9 mouse cellular contexts compared by ENCODE assay signal in genomic region chr11:97936758-97937157, GRCm38 (mm10). TPM values are rescaled to one million over a fixed set of nuclear protein-coding genes. Genes with fewer than 3 reads are reported as not detected.
DNase-seq lines count a peak whose midpoint lies in the region; ATAC-seq and TF ChIP-seq lines count a peak whose summit lies in the region.
"Had no signal": no experiment of that assay in that cellular context is flagged by ENCODE, and none has a peak within 500 bp of the region (broad histone marks: within the 10 kb centered on the region; RNA-seq: fewer than 3 reads in every experiment).

No protein-coding gene starts in this region.

- no peak for ATAC-seq in kidney, embryonic 14.5 days (ENCODE audit: low FRiP score, low TSS enrichment)
- ATAC-seq in CD4-positive, CD25-positive, alpha-beta regulatory T cell, adult 4 months = peak; percentile 60
- no peak for ATAC-seq in Patski
- ATAC-seq in embryonic facial prominence, embryonic 11.5 days (replicated peaks; ENCODE audit: insufficient number of reproducible peaks, low FRiP score, low TSS enrichment, low read depth) = no peak
- peak; percentile 67 for ATAC-seq in neutrophil, adult 5-6 weeks (ENCODE audit: extremely low read depth, insufficient number of reproducible peaks, low FRiP score, poor library complexity, severe bottlenecking)
- no peak for ATAC-seq in activated CD4-positive, CD25-positive, alpha-beta regulatory T cell, adult 4 months

- no peak overlapping the region for H3K27ac ChIP-seq in kidney, adult 2 months (ENCODE audit: insufficient read depth, low read depth, low read length)
- no peak overlapping the region for H3K27ac ChIP-seq in kidney, embryonic 14.5 days (ENCODE audit: low read depth, low read length)
- H3K27ac ChIP-seq in embryonic facial prominence, embryonic 11.5 days (replicated peaks; ENCODE audit: low read depth, low read length) = no peak overlapping the region
- H3K27ac ChIP-seq: heart, embryonic 13.5 days had no signal

- POLR2A ChIA-PET in Patski (lab: Charles Lee) = interaction anchor here (1.6 kb wide), 1 partner anchor 14 kb away, joined by 5 read pairs; no protein-coding TSS in a partner anchor

- H3K4me2 ChIP-seq in kidney, embryonic 14.5 days (replicated peaks; ENCODE audit: low read depth, low read length) = no peak overlapping the region
- no peak overlapping the region for H3K4me2 ChIP-seq in embryonic facial prominence, embryonic 11.5 days (ENCODE audit: low read depth, low read length)
- H3K4me2 ChIP-seq: heart, embryonic 13.5 days had no signal

- H3K4me1 ChIP-seq in kidney, adult 2 months (ENCODE audit: control insufficient read depth, insufficient read depth, low read length) = no peaks in the 10 kb centered on the region
- no peaks in the 10 kb centered on the region for H3K4me1 ChIP-seq in kidney, embryonic 14.5 days (ENCODE audit: control insufficient read depth, insufficient read depth, low read length)
- no peaks in the 10 kb centered on the region for H3K4me1 ChIP-seq in embryonic facial prominence, embryonic 11.5 days (ENCODE audit: control insufficient read depth, insufficient read depth, low read length)
- H3K4me1 ChIP-seq: heart, embryonic 13.5 days had no signal

- DNase-seq in kidney, adult 2 months = peak; percentile 72
- DNase-seq in Patski (ENCODE audit: low read depth, low spot score) = no peak
- DNase-seq in embryonic facial prominence, embryonic 11.5 days (ENCODE audit: low spot score) = peak; percentile 73
- DNase-seq in large intestine, adult 2 months (ENCODE audit: low read depth, low spot score) = peak; percentile 16

- in situ Hi-C loops in Patski (cut with MboI; ENCODE audit: low pct_unique_long_range_greater_than_20kb) = loop anchor here (5.0 kb wide), 2 partner anchors 34 to 51 kb away; partner anchors contain the start of gene Plxdc1

- TF ChIP-seq POLR2A in kidney, adult 2 months (IDR thresholded peaks at IDR 0.05; ENCODE audit: low read depth, low read length) = no peak

- no peaks in the 10 kb centered on the region for H3K36me3 ChIP-seq in kidney, adult 2 months (ENCODE audit: control insufficient read depth, insufficient read depth, low read length)
- no peaks in the 10 kb centered on the region for H3K36me3 ChIP-seq in kidney, embryonic 14.5 days (ENCODE audit: control insufficient read depth, insufficient read depth, low read length)
- no peaks in the 10 kb centered on the region for H3K36me3 ChIP-seq in embryonic facial prominence, embryonic 11.5 days (replicated peaks; ENCODE audit: control insufficient read depth, insufficient read depth, low read depth, low read length)
- H3K36me3 ChIP-seq: heart, embryonic 13.5 days had no signal

- no peak overlapping the region for H3K4me3 ChIP-seq in kidney, adult 2 months (ENCODE audit: insufficient read depth, low read depth, low read length)
- H3K4me3 ChIP-seq in kidney, embryonic 14.5 days (ENCODE audit: low read length) = no peak overlapping the region
- no peak overlapping the region for H3K4me3 ChIP-seq in embryonic facial prominence, embryonic 11.5 days (ENCODE audit: low read depth, low read length)
- H3K4me3 ChIP-seq: heart, embryonic 13.5 days had no signal

- H3K9me3 ChIP-seq in kidney, embryonic 14.5 days (ENCODE audit: control insufficient read depth, low read length) = no peaks in the 10 kb centered on the region
- H3K9me3 ChIP-seq in embryonic facial prominence, embryonic 11.5 days (replicated peaks; ENCODE audit: control insufficient read depth, low read length) = no peaks in the 10 kb centered on the region
- H3K9me3 ChIP-seq: heart, embryonic 13.5 days had no signal

- H3K27me3 ChIP-seq in kidney, adult 2 months (replicated peaks; ENCODE audit: control insufficient read depth, insufficient read depth, low read length) = no peaks in the 10 kb centered on the region
- H3K27me3 ChIP-seq in kidney, embryonic 14.5 days (ENCODE audit: control insufficient read depth, insufficient read depth, low read length) = no peaks in the 10 kb centered on the region
- no peaks in the 10 kb centered on the region for H3K27me3 ChIP-seq in Patski
- H3K27me3 ChIP-seq in embryonic facial prominence, embryonic 11.5 days (ENCODE audit: control insufficient read depth, insufficient read depth, low read length) = no peaks in the 10 kb centered on the region

- WGBS in kidney, adult 2 months = 64% methylated on average over 3 of the region's 3 CpGs
- WGBS in kidney, embryonic 14.5 days = 41% methylated on average over 3 of the region's 3 CpGs
- WGBS in embryonic facial prominence, embryonic 11.5 days = 31% methylated on average over 3 of the region's 3 CpGs
- WGBS in large intestine, adult 2 months = 52% methylated on average over 3 of the region's 3 CpGs

- CTCF ChIA-PET in Patski (lab: Charles Lee) = interaction anchor here (0.8 to 3.1 kb wide), 11 partner anchors 10 to 67 kb away, joined by 3 to 15 read pairs (median 5); partner anchors contain the start of gene Plxdc1

- peak; percentile 89 for TF ChIP-seq CTCF in kidney, adult 2 months (conservative IDR thresholded peaks at IDR 0.05; ENCODE audit: insufficient read depth, insufficient read length, low read depth, low read length)
- peak; percentile 92 for TF ChIP-seq CTCF in Patski (IDR thresholded peaks at IDR 0.05)

- no peak overlapping the region for H3K9ac ChIP-seq in kidney, embryonic 14.5 days (ENCODE audit: low read depth, low read length)
- H3K9ac ChIP-seq in embryonic facial prominence, embryonic 11.5 days (replicated peaks; ENCODE audit: low read length) = no peak overlapping the region
- H3K9ac ChIP-seq: heart, embryonic 13.5 days had no signal

RNA-seq across cellular contexts. Expression of gene Plxdc1, which starts 49.5 kb away (rescaled TPM):
- polyA plus RNA-seq in kidney, adult 2 months (2012; rRNA removed) = 1.0 TPM in 2 replicates
- 0.69 and 1.7 TPM in 2 replicates for polyA plus RNA-seq in kidney, embryonic 14.5 days (2014; fragmentation: Nextera tagmentation; extraction: Ambion mirVana)
- polyA plus RNA-seq in CD4-positive, CD25-positive, alpha-beta regulatory T cell, adult 4 months (2017; shearing (Covaris generic)) = 1 to 10 TPM; 1.8 to 3.7 TPM
- 0.41 TPM for polyA plus RNA-seq in Patski (2021)
- polyA plus RNA-seq in embryonic facial prominence, embryonic 11.5 days (2014; fragmentation: Nextera tagmentation; extraction: Ambion mirVana) = 0.11 and 0.17 TPM in 2 replicates
- 1.3 and 1.6 TPM in 2 replicates for polyA plus RNA-seq in large intestine, adult 2 months (2012; rRNA removed)
- 1.2 and 2.9 TPM in 2 replicates for total RNA-seq in neutrophil, adult 5-6 weeks (2017)
- polyA plus RNA-seq in activated CD4-positive, CD25-positive, alpha-beta regulatory T cell, adult 4 months (2017; shearing (Covaris generic)) = 1 to 10 TPM; 5.8 to 6.4 TPM

RNA-seq across cellular contexts. Expression of gene Fbxo47, which starts 52.8 kb away (rescaled TPM):
- polyA plus RNA-seq in kidney, adult 2 months (2012; rRNA removed) = 0.33 and 0.39 TPM in 2 replicates
- 0.33 and 0.47 TPM in 2 replicates for polyA plus RNA-seq in kidney, embryonic 14.5 days (2014; fragmentation: Nextera tagmentation; extraction: Ambion mirVana)
- under 1 TPM; 0.34 to 0.65 TPM for polyA plus RNA-seq in CD4-positive, CD25-positive, alpha-beta regulatory T cell, adult 4 months (2017; shearing (Covaris generic))
- 1.5 TPM for polyA plus RNA-seq in Patski (2021)
- 0.60 and 0.61 TPM in 2 replicates for polyA plus RNA-seq in embryonic facial prominence, embryonic 11.5 days (2014; fragmentation: Nextera tagmentation; extraction: Ambion mirVana)
- polyA plus RNA-seq in large intestine, adult 2 months (2012; rRNA removed) = 0.27 and 0.33 TPM in 2 replicates
- 1.0 and 2.3 TPM in 2 replicates for total RNA-seq in neutrophil, adult 5-6 weeks (2017)
- under 1 TPM; 0.29 to 0.74 TPM for polyA plus RNA-seq in activated CD4-positive, CD25-positive, alpha-beta regulatory T cell, adult 4 months (2017; shearing (Covaris generic))

RNA-seq across cellular contexts. Expression of gene Arl5c, which starts 59.2 kb away (rescaled TPM):
- 0.75 and 2.8 TPM in 2 replicates for polyA plus RNA-seq in kidney, adult 2 months (2012; rRNA removed)
- polyA plus RNA-seq in kidney, embryonic 14.5 days (2014; fragmentation: Nextera tagmentation; extraction: Ambion mirVana) = 9.3 and 16.2 TPM in 2 replicates
- 100 to 1,000 TPM in 1 of 2 experiments, 10 to 100 TPM in 1; 89.8 to 124 TPM for polyA plus RNA-seq in CD4-positive, CD25-positive, alpha-beta regulatory T cell, adult 4 months (2017; shearing (Covaris generic))
- polyA plus RNA-seq in Patski (2021) = 2.0 TPM
- 4.6 and 5.7 TPM in 2 replicates for polyA plus RNA-seq in embryonic facial prominence, embryonic 11.5 days (2014; fragmentation: Nextera tagmentation; extraction: Ambion mirVana)
- 2.5 and 3.4 TPM in 2 replicates for polyA plus RNA-seq in large intestine, adult 2 months (2012; rRNA removed)
- 54.0 and 56.4 TPM in 2 replicates for total RNA-seq in neutrophil, adult 5-6 weeks (2017)
- polyA plus RNA-seq in activated CD4-positive, CD25-positive, alpha-beta regulatory T cell, adult 4 months (2017; shearing (Covaris generic)) = 10 to 100 TPM; 70.4 to 78.5 TPM

Comparison
In these comparisons a context has a peak if more than half of its experiments do, and no peak if none do; other contexts are left out.
1. ATAC-seq: peak in CD4-positive, CD25-positive, alpha-beta regulatory T cell, adult 4 months (single experiment) and neutrophil, adult 5-6 weeks (single experiment); none in kidney, embryonic 14.5 days (single experiment), Patski (single experiment), embryonic facial prominence, embryonic 11.5 days (single experiment) and activated CD4-positive, CD25-positive, alpha-beta regulatory T cell, adult 4 months (single experiment).